Mouse (Mus musculus) forebrain, postnatal 0 days (tissue): ENCODE data around the gene Clmp. TPM values are rescaled to one million over a fixed set of nuclear protein-coding genes. Genes with fewer than 3 reads are reported as not detected.

Source experiments
- ATAC-seq: fragments of 200-750 bp; cut with Nextera tagmentation; 2 replicates; pipeline ENCODE4 v1.8.0; 2017; ENCODE audit warnings: mild to moderate bottlenecking, moderate library complexity
- DNase-seq: peaks from one replicate; pipeline ENCODE4 v3.0.0-alpha.2; 2015
- H3K27ac ChIP-seq: fragments of 300-500 bp; sonication (generic); 2 replicates; pipeline ENCODE4 v1.5.1; 2014; ENCODE audit warnings: low read depth, mild to moderate bottlenecking, antibody characterized with exemption, low read length, moderate library complexity, mixed read lengths
- H3K27me3 ChIP-seq: fragments of 300-500 bp; sonication (generic); 2 replicates; pipeline ENCODE4 v1.6.1; 2014; ENCODE audit warnings: mild to moderate bottlenecking, low read length, mixed read lengths; ENCODE audit not compliant: insufficient read depth
- H3K36me3 ChIP-seq: fragments of 300-500 bp; sonication (generic); 2 replicates; pipeline ENCODE4 v1.6.1; 2014; ENCODE audit warnings: mild to moderate bottlenecking, moderate library complexity; ENCODE audit not compliant: insufficient read depth
- H3K4me1 ChIP-seq: fragments of 300-500 bp; sonication (generic); 2 replicates; pipeline ENCODE4 v1.6.1; 2014; ENCODE audit warnings: antibody characterized with exemption; ENCODE audit not compliant: insufficient read depth
- H3K4me2 ChIP-seq: fragments of 300-500 bp; sonication (generic); 2 replicates; pipeline ENCODE4 v1.6.1; 2014; ENCODE audit warnings: low read depth, mild to moderate bottlenecking, moderate library complexity
- H3K4me3 ChIP-seq: fragments of 300-500 bp; sonication (generic); 2 replicates; pipeline ENCODE4 v1.5.1; 2014; ENCODE audit warnings: low read depth, low read length, mixed read lengths
- H3K9ac ChIP-seq: fragments of 300-500 bp; sonication (generic); 2 replicates; pipeline ENCODE4 v1.6.1; 2014; ENCODE audit warnings: mild to moderate bottlenecking
- H3K9me3 ChIP-seq: fragments of 300-500 bp; sonication (generic); 2 replicates; pipeline ENCODE4 v1.6.1; 2016; ENCODE audit warnings: low read length
- CTCF ChIP-seq: sonication (generic); IDR thresholded peaks from 2 replicates; pipeline ENCODE4 v1.5.1; 2016; ENCODE audit warnings: antibody characterized with exemption, control low read depth, low read depth
- WGBS: fragments of 180-500 bp; shearing (Covaris S2); extraction: QIAGEN DNeasy Blood & Tissue Kit; methylation state at CpG from one replicate; pipeline ENCODE4 v1.1.7; 2014; 5-methylcytosine and 5-hydroxymethylcytosine counted together
- polyA plus RNA-seq: library from polyadenylated mRNA; unstranded; fragments of >200 nt; fragmentation: Nextera tagmentation; extraction: Ambion mirVana; gene quantifications from 2 replicates; pipeline ENCODE4 v1.2.1, GENCODE M21; 2015
- total RNA-seq: library from RNA; depleted of rRNA; stranded (reverse); fragments of >200 nt; gene quantifications from 2 replicates; pipeline ENCODE4 v1.2.3, GENCODE M21; 2014; rRNA removed

Clmp gene
- total RNA-seq (68.5 and 75.4 TPM in 2 replicates), polyA plus RNA-seq (49.4 and 53.5 TPM in 2 replicates)

DNA sequence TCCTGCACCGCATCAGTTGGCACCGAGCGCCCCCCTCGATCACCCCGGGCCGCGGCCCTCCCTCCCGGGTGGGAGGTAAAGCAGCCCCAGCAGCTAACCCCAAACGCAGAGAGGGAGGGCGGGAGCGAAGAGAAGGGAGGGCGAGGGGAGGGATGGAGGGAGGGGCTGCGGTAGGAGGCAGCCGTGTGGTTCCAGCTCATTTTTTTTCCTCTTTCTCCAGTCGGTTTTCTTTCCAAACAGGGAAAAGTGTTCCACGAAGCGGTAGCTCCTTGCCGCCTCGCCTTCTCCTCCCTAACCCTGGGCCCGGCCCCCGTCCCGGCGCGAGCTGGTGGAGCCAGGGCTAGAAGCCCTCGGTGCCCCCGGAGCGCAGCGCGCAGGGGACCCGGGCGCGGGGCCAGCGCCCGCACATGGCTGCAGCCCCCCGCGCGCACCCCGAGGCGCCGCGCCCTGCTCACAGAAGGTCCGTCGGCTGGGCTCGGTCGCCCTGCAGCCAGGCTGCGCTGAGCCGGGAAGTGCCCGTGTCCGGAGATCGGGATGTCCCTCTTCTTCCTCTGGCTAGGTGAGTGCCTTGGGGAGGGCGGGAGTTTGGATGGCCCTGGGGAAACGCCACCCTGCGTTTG is at the start of gene Clmp:
Gene Clmp, plus strand, starts transcription at position 162 of the 620 bp plus-strand sequence.
- H3K36me3 ChIP-seq: no peaks in the 10 kb centered on the region
- ATAC-seq (peak; percentile 77), DNase-seq (peak; percentile 72)
- H3K4me1 ChIP-seq: peaks cover 13% of the 10 kb centered on the region; the same call in 1 of the 2 replicates
- peak within 1 kb of the TSS; percentile 94 for H3K27ac ChIP-seq
- H3K4me3 ChIP-seq: peak within 1 kb of the TSS; percentile 71
- WGBS: 0% methylated on average over 45 of the region's 53 CpGs
- peak within 1 kb of the TSS; percentile 90 for H3K9ac ChIP-seq
- H3K27me3 ChIP-seq: no peaks in the 10 kb centered on the region
- H3K9me3 ChIP-seq: no peaks in the 10 kb centered on the region
- peak; percentile 33 for TF ChIP-seq CTCF
- peak within 1 kb of the TSS; percentile 83 for H3K4me2 ChIP-seq

DNA sequence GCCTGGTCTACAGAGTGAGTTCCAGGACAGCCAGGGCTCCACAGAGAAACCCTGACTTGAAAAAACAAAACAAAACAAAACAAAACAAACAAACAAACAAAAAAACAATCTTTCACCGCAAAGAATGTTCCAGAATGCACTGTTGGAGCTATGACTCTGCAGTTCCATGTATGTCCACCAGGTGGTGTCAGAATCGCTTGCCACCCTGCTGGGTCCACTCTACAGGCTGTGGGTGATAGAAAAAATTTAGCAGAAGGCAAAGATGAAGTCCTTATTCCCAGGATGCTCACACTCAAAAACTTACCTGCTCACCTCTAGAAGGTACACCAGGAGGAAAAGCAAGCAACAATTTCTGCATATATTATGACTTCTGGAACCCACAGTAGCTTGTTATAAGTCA is 49.7 kb upstream of the Clmp start:
- peaks cover 10% of the 10 kb centered on the region; the same call in 1 of the 2 replicates for H3K4me1 ChIP-seq
- H3K9ac ChIP-seq: no peak overlapping the region
- no peak overlapping the region for H3K4me2 ChIP-seq
- H3K4me3 ChIP-seq: no peak overlapping the region
- ATAC-seq (peak; percentile 59), DNase-seq (peak; percentile 86)
- H3K27ac ChIP-seq: no peak overlapping the region
- no peaks in the 10 kb centered on the region for H3K9me3 ChIP-seq
- no peaks in the 10 kb centered on the region for H3K27me3 ChIP-seq
- 11% methylated on average over 2 of the region's 2 CpGs for WGBS
- no peaks in the 10 kb centered on the region for H3K36me3 ChIP-seq
- peak; percentile 98 for TF ChIP-seq CTCF

DNA sequence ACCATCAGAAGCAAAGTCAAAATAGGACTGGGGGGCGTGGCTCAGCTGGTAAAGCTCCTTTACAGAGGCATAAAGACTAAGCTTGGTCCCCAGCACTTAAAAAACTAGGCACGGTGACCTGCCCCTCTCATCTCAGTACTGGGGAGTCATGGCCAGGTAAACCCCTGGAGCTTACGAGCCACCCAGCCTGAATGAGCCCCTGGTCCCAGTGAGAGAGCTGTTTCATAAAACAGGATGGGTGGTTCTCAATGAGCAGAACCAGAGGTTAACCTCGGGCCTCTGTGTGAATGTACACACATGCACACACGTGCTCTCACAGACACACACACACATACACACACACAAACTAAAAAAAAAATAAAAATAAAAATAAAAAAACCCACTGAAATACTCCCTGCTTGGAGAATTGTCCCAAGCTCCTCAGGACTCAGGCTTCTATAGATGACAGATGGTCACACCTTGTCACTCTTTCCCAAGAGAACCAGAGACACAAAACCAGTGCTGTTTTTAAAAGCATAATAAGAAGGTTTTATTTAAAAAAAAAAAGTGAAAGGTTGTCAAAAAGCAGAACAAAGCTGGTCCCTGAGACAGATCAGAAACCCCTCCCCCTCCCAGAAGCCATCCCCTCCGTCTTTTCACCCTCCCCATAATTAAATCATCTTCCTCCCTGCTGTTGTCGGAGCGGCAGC is 47.9 kb upstream of the Clmp start:
- WGBS: 25% methylated on average over 8 of the region's 8 CpGs
- no peak for TF ChIP-seq CTCF

DNA sequence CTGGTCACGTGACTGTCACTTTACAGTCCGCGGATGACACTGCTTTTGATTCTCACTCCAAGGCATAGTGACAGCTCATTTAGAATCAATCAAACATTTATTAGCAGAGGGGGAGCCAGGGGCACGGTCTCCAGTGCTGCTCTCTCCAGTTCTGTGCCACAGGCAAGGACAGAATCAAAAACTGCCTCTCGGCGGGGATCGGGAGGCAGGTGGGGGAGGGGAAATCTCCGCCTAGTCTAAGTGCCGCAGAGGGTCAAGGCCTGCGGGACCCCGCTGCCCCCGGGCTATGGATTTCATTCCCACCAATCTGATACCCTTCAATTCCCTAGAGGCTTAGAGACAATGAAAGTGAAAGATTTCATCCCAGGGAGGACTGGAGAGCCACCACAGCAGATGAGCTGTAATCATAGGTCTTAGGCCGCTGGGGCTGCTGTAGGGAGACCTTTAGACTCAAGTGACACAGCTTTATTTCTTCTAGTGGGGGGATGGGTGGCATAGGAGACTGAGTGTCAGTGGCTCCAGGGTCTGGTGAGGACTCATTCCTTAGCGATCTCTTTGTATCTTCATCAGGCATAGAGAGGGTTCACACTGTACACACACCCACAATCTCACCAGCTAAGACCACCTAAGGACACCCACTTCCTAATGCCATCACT is 47.2 kb upstream of the Clmp start:
- peak; percentile 76 for DNase-seq
- H3K4me2 ChIP-seq: peak overlapping the region; percentile 63
- no peaks in the 10 kb centered on the region for H3K9me3 ChIP-seq
- peaks cover 10% of the 10 kb centered on the region for H3K4me1 ChIP-seq
- peak overlapping the region; percentile 60 for H3K9ac ChIP-seq
- TF ChIP-seq CTCF: no peak
- no peaks in the 10 kb centered on the region for H3K27me3 ChIP-seq
- peak overlapping the region; percentile 80 for H3K27ac ChIP-seq
- 6% methylated on average over 14 of the region's 14 CpGs for WGBS
- H3K4me3 ChIP-seq: peak overlapping the region; percentile 34
- ATAC-seq: peak; percentile 83
- no peaks in the 10 kb centered on the region for H3K36me3 ChIP-seq

More for the DNA sequence above, 47.9 kb upstream of the Clmp start:
- no peaks in the 10 kb centered on the region for H3K9me3 ChIP-seq
- peak overlapping the region; percentile 60; the same call in 1 of the 2 replicates for H3K9ac ChIP-seq
- peak overlapping the region; percentile 80 for H3K27ac ChIP-seq
- ATAC-seq (peak; percentile 7; the same call in 1 of the 2 replicates), DNase-seq (no peak)
- peak overlapping the region; percentile 63 for H3K4me2 ChIP-seq
- H3K36me3 ChIP-seq: no peaks in the 10 kb centered on the region
- H3K27me3 ChIP-seq: no peaks in the 10 kb centered on the region
- peak overlapping the region; percentile 34 for H3K4me3 ChIP-seq
- peaks cover 10% of the 10 kb centered on the region for H3K4me1 ChIP-seq

DNA sequence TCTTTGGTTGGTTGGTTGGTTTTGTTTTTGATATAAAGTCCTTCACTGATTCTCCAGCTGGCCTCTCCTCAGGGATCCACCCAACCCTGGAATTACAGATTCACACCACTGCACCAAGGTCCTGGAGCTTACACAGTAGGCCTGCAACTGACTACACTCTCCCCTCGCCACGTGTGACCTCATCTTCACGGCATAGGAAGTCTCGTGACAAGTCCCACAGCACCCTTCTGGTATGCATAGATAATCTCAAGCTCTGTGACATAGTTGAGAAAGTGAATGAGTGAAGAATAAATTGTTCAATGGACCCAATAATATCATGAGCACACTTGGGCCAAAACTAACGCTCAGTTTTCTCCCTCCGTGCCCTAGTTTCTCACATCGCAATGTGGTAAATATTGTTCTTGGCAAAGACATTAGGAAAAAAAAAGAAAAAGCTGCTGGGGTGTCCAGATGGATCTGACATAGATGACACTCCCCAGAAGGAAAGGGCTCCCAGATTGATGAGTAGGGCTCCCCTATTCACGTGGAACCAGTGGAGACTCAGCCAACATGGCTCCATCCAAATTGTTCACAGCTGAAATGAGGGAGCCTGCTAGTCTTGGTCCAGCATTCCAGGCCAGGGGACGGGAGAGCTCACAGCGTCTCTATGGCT is 46.1 kb upstream of the Clmp start:
- DNase-seq: no peak
- no peak for TF ChIP-seq CTCF
- Histone ChIP-seq H3K27ac (no peak overlapping the region), H3K27me3 (no peaks in the 10 kb centered on the region), H3K4me1 (peaks cover 10% of the 10 kb centered on the region), H3K9ac (no peak overlapping the region), H3K9me3 (no peaks in the 10 kb centered on the region), H3K4me3 (no peak overlapping the region), H3K4me2 (no peak overlapping the region), H3K36me3 (no peaks in the 10 kb centered on the region)
- no peak for ATAC-seq
- WGBS: 62% methylated on average over 10 of the region's 10 CpGs

DNA sequence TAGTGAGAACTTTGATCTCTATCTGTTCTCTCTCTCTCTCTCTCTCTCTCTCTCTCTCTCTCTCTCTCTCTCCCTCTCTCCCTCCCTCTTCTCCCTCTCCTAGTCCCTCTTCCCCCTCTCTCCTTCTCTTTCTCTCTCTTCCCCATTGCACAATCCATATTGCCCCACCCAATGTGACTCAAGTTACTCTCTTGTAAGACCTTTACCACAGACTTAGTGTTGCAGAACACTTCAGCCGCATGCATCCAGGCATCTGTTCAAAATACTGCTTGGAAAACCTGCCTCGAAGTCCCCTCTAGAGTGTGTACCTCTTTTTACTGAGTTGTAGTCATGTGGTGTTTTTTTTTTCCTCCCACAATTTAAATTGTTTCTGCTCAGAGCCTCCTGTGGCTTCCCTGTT is 44.4 kb upstream of the Clmp start:
- no peaks in the 10 kb centered on the region for H3K9me3 ChIP-seq
- DNase-seq: no peak
- no peak overlapping the region for H3K4me2 ChIP-seq
- no peak overlapping the region for H3K27ac ChIP-seq
- WGBS: 68% methylated on average over 2 of the region's 2 CpGs
- H3K4me1 ChIP-seq: peaks cover 10% of the 10 kb centered on the region
- H3K36me3 ChIP-seq: no peaks in the 10 kb centered on the region
- ATAC-seq: no peak
- no peak for TF ChIP-seq CTCF
- no peak overlapping the region for H3K4me3 ChIP-seq
- no peaks in the 10 kb centered on the region for H3K27me3 ChIP-seq
- H3K9ac ChIP-seq: no peak overlapping the region
